Mouse (Mus musculus): ENCODE data around the gene Abl1. TPM values are rescaled to one million over a fixed set of nuclear protein-coding genes. Genes with fewer than 3 reads are reported as not detected.
A peak's percentile ranks its signal among the peaks of the same experiment; 100 is the strongest.
"Not testable (repeated sequence)": the region's sequence is repeated elsewhere in the genome, so short reads cannot be mapped to it uniquely, and the experiment has no call there.

Gene Abl1
- total RNA-seq (2021), result 10 to 100 TPM; 54.7 to 73.2 TPM
- long read RNA-seq, experiment 1, full-length matches to known transcripts, result 2 of 38 reads
- long read RNA-seq, experiment 1, partial matches to known transcripts, result 1 of 38 reads
- long read RNA-seq, experiment 1, other reads (novel, unspliced or antisense), result 35 of 38 reads
- long read RNA-seq, experiment 2, full-length matches to known transcripts, result 18 of 39 reads
- long read RNA-seq, experiment 2, partial matches to known transcripts, result 3 of 39 reads
- long read RNA-seq, experiment 2, other reads (novel, unspliced or antisense), result 18 of 39 reads

DNA sequence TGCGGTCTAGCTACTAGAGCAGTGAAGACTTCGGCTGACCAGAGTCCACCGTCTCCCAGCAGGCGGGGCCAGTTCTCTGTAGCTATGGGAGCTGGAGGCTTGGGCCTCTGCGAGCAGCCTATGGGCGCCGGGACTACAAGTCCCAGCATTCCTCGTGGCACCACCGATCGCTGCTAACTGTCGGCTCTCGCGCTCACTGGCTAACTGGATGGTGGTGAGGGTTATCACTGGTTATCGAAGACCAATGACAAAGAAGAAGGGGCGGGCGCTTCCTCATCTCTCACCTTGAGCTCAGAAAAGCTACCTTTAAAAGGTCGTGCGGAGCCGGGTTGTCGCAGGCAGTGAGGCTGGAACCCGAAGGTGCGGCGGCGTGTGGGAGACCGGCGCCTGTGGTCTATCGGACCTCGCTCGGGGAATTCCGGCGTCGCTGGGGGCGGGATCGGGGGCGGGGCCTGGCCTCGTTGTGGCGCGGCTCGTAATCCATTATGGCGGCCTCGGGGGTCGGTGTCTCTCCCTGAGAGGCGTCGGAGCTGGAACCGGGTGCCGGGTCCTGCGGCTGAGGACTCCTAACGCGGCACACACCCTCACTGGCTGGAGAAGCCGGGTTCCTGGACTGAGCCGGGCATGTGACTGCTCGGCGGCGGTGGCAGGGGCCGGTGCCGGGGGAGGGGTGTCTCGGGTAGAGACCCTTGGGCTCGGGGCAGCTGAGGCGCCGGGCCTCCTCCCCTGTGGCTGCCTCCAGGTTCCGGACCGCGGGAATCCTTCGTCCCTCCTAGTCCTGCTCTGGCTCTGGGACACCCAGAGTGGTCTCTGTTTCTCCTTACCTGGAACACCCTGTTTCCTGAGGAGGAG is at the start of gene Abl1:
Abl1 (plus strand) TSS at position 303 of the 852 bp plus-strand sequence.
- DNase-seq, result peak; percentile 95

DNA sequence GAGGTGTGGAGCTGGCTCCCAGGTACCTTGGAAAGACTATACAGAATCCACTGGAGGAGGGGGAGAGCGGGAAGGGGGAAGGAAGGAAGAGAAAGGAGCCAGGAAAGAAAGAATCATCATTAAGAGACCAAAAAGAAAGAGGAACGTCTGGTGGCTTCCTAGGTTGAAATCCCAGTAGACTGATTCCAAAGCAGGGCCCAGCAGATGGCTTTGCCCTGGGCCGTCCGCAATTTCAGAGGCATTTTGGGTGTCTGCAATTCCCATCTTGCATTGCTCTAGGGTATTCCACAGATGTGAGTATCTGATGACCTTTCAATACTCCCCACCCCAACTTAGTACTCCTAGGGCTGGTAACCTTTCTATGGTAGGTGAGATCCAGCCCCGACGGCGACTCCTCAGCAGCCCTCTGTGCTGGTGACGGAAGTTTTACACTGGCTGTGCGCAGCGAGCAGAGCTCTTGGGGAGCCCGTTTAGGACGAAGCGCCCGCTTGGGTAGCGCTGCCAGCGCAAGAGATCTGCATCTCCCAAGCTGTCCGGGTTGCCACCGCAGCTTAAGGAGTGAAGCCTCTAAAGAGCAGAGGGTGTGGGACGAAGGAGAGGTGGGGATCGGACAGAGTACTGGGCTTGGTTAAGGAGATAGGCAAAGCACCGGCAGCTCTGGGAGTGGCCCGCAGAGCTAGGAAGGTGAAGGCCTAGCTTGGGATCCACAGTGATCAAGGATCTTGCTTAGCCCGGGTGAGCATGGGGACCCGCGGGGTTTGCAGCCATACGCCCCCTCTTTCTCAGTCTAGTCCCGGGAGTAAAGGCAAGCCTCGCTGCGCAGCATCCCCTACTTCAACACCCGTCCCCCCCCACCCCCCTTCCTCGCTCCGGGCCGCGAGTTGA is 49.4 kb upstream of the Abl1 start:
- DNase-seq, result no peak

GRCm38 (mm10) chr2:31639466-31639760 is 48.8 kb upstream of the Abl1 start:
- no peak for DNase-seq

DNA sequence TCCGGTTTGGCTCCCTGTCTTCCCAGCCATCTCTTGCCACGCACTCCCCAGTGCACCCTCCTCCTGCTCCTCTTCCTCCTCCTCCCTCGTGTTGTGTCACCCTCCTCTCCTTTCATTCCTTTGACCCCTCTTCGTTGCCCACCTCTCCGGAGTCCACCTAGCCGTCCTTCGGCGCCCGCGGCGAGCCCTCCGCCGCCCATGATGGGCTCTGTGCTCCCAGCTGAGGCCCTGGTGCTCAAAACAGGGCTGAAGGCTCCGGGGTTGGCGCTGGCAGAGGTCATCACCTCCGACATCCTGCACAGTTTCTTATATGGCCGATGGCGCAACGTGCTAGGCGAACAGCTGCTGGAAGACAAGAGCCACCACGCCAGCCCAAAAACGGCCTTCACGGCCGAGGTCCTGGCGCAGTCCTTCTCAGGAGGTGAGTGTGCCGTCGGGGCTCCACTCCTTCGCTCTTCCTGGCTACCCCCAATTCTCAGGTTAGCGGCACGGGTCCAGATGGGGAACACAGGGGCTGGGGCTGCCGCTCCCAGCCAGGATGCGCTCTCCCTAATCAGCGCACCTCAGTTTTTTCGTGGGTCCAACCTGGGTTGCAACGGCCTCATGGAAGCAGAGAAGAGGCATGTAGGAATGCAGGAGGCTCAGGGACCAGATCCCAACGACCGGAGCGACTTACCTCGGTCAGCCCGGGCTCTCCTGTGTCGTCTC is 48.1 kb upstream of the Abl1 start, which contains the start of gene Prdm12:
Prdm12 (plus strand) TSS at position 137 of the 708 bp plus-strand sequence.
- no peak for DNase-seq

- no peak for DNase-seq
These were observed 47.3 kb upstream of the Abl1 start for GRCm38 (mm10) chr2:31640609-31641507.

- DNase-seq, result no peak
These were observed 46.7 kb upstream of the Abl1 start for GRCm38 (mm10) chr2:31641508-31641830.

- no peak for DNase-seq
These were observed 46.2 kb upstream of the Abl1 start for GRCm38 (mm10) chr2:31641929-31642328.

- DNase-seq, result no peak
These were observed 34.0 kb upstream of the Abl1 start for GRCm38 (mm10) chr2:31653971-31654853.

- DNase-seq, result peak; percentile 70
These were observed 33.2 kb upstream of the Abl1 start for GRCm38 (mm10) chr2:31654854-31655559.

GRCm38 (mm10) chr2:31656374-31656773 is 31.8 kb upstream of the Abl1 start:
- DNase-seq, result no peak

GRCm38 (mm10) chr2:31662939-31663803 is 25.0 kb upstream of the Abl1 start:
- DNase-seq, result no peak

DNA sequence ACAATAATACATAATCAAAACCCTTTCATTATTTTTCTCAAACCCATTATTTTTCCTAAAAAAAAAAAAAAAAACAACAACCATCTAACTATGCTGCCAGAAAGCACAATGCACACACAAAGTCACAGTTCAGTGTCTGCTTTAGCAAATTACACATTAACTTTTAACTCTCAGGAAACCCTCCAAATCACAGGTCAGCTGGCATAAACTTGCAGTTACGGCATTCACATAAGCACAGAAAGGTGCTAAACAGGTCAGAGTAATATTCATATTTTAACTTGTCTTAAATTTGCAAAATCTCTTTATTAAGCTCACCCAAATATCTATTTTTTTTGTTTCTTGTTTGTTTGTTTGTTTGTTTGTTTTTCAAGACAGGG is 24.4 kb upstream of the Abl1 start:
- DNase-seq, result no peak

DNA sequence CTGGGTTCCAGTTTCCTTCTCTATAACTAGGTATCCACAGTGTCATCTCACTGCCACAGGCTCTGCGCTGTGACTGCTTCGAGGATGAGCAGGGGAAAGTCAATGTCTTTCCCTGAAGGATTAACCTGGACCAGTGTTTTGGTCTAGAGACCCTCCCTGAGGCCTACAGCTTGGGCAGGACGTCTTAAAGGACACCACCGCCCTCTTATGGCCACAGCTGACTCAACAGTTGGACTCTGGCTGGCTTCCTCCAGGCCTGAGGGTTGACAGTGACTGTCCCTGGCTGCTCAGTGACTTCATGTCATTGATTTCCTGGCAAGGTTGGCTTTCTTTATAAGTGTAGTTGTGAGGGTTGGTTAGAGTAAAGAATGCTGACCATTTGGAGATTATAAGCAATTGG is 20.8 kb upstream of the Abl1 start:
- DNase-seq, result peak; percentile 57

DNA sequence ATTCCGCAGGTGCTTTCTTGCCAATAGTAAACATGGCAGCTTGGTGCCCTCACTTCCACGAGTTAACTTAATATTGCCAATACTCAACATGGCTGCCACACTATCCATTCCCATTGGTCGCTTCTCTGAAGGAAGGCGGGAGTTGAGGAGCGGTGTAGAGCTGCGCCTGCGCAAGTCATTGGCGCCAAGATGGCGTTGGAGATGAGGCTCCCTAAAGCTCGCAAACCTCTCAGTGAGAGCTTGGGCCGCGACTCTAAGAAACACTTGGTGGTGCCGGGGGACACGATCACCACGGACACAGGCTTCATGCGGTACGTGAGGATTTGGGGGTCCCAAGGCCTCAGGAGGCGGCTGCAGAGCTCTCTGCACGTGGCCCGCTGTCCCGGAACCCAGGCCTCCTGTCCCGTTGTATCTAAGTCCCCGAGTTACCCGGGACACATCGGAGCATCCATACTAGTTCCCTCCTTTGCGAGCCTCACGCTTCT is 17.6 kb upstream of the Abl1 start, which contains the start of gene Exosc2:
Exosc2 (plus strand) TSS at position 165 of the 485 bp plus-strand sequence.
- DNase-seq, result peak; percentile 91

DNA sequence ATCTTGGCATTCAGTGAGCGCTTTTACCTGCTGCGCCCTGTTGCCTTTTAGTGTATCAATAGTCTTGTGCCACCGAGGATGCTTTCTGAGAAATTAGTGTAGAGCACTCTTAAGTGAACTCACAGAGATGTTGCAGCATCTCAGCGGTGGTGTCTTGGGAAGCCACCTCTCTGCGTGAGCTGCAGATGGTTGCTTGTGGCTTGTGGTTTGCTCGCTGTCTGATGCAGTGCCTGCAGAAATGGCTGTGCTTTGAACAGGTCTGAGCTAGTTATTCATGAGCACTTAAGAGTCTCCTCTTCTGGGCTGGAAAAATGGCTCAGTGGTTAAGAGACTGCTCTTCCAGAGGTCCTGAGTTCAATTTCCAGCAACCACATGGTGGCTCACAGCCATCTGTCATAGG is 9.5 kb upstream of the Abl1 start:
- DNase-seq, result no peak

DNA sequence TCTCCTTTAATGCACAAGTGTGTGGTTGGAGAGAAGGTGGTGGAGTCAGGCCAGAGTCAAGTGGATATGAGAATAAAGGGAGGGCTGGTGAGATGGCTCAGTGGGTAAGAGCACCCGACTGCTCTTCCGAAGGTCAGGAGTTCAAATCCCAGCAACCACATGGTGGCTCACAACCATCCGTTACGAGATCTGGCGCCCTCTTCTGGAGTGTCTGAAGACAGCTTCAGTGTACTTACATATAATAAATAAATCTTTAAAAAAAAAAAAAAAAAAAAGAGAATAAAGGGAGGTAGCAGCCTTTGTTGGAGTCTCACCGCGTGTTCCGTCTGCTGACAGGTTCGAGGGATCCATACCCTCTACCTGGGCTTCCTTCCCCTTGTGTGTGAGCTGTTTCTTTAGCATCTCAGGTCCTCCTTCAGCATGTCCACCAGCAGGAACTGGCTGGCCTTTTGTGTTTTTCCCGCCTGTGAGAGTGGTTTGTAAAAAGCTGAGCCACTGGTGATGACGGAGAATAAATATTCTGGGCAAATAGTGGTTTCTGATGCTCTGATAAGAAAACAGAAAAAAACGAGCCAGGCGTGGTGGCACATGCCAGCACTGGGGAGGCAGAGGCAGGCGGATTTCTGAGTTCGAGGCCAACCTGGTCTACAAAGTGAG is 7.0 kb upstream of the Abl1 start:
- DNase-seq, result not testable (repeated sequence)

- DNase-seq, result no peak
These were observed 6.4 kb upstream of the Abl1 start for GRCm38 (mm10) chr2:31681731-31682235.

Data from adrenal gland, postnatal 10 days (tissue).